Mouse (Mus musculus): ENCODE measurements around the gene Acer1.
"Not testable (repeated sequence)": the region's sequence is repeated elsewhere in the genome, so short reads cannot be mapped to it uniquely, and the experiment has no call there.

Gene Acer1

GRCm38 (mm10) chr17:56936731-56937130, 45.2 kb downstream of the Acer1 start:
- no peak for DNase-seq

- DNase-seq = peak; percentile 99
Observed at GRCm38 (mm10) chr17:56935363-56936131, 46.4 kb downstream of the Acer1 start, which contains the start of gene Mllt1. TSS of gene Mllt1 (minus strand) at chr17:56935415.

GRCm38 (mm10) chr17:56934545-56935330, 47.2 kb downstream of the Acer1 start:
- DNase-seq = no peak

- no peak for DNase-seq
Observed at GRCm38 (mm10) chr17:56933395-56933794, 48.5 kb downstream of the Acer1 start.

- DNase-seq = no peak
Observed at GRCm38 (mm10) chr17:56930026-56930425, 51.9 kb downstream of the Acer1 start.

- no peak for DNase-seq
Observed at GRCm38 (mm10) chr17:56929530-56929929, 52.4 kb downstream of the Acer1 start.

GRCm38 (mm10) chr17:56929101-56929500, 52.8 kb downstream of the Acer1 start:
- DNase-seq = no peak

- no peak for DNase-seq
Observed at GRCm38 (mm10) chr17:56925998-56926397, 55.9 kb downstream of the Acer1 start.

- no peak for DNase-seq
Observed at GRCm38 (mm10) chr17:56919725-56920124, 62.2 kb downstream of the Acer1 start.

GRCm38 (mm10) chr17:56917166-56917565, 64.8 kb downstream of the Acer1 start:
- no peak for DNase-seq

GRCm38 (mm10) chr17:56913444-56913843, 68.5 kb downstream of the Acer1 start:
- DNase-seq = no peak

GRCm38 (mm10) chr17:56913023-56913422, 68.9 kb downstream of the Acer1 start:
- DNase-seq = no peak

- not testable (repeated sequence) for DNase-seq
Observed at GRCm38 (mm10) chr17:56909764-56910163, 72.2 kb downstream of the Acer1 start.

GRCm38 (mm10) chr17:56907887-56908286, 74.0 kb downstream of the Acer1 start:
- DNase-seq = peak; percentile 23

GRCm38 (mm10) chr17:56907096-56907495, 74.8 kb downstream of the Acer1 start:
- DNase-seq = peak; percentile 68

- DNase-seq = no peak
Observed at GRCm38 (mm10) chr17:56906166-56906565, 75.8 kb downstream of the Acer1 start.
